Mouse (Mus musculus) thymus, postnatal 4 days (tissue): Measurements from ENCODE around the gene Akr1c13.

ENCODE experiments used
- DNase-seq: peaks from one replicate; pipeline ENCODE4 v3.0.0; 2021

Akr1c13 gene

GRCm38 (mm10) chr13:4244861-4245559, 54.1 kb downstream of the Akr1c13 start:
- peak; percentile 7 for DNase-seq

- DNase-seq = no peak
Measured at GRCm38 (mm10) chr13:4249347-4249746, 58.4 kb downstream of the Akr1c13 start.
